In the genomic region with DNA sequence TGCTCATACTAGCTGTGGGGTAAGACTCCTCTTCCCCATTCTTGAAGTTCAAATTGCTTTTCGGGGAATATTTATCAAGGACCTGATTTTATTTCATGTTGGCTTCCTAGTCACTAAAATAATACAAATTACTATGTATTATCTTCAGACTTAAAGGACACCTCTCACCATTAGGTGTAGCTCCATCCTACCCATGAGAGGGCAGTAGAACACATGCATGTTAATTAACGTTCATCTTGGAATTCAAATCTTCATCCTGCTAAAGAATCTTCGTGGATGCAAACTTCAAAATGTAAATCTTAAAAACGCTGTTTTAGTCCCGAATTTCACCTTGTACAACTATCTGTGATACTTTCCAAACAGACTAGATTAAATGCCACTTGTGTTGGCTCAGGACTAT, we compare ENCODE assay signal across 25 mouse cellular contexts. TPM values are rescaled to one million over a fixed set of nuclear protein-coding genes. Genes with fewer than 3 reads are reported as not detected.
DNase-seq lines count a peak whose midpoint lies in the region; ATAC-seq and TF ChIP-seq lines count a peak whose summit lies in the region.
"Had no signal": no experiment of that assay in that cellular context is flagged by ENCODE, and none has a peak within 500 bp of the region (broad histone marks: within the 10 kb centered on the region; RNA-seq: fewer than 3 reads in every experiment).

No protein-coding gene starts in this region.

- no peak for TF ChIP-seq EP300 in stomach, postnatal 0 days (optimal IDR thresholded peaks at IDR 0.05)

- TF ChIP-seq CTCF in hindbrain, postnatal 0 days (IDR thresholded peaks at IDR 0.05; ENCODE audit: low read depth): peak; percentile 44
- peak; percentile 54 for TF ChIP-seq CTCF in midbrain, postnatal 0 days (IDR thresholded peaks at IDR 0.05)
- TF ChIP-seq CTCF in stomach, postnatal 0 days (IDR thresholded peaks at IDR 0.05; ENCODE audit: low read depth): peak; percentile 58

- H3K4me1 ChIP-seq in hindbrain, postnatal 0 days (ENCODE audit: insufficient read depth, low read length): peaks cover 3% of the 10 kb centered on the region; the same call in 1 of the 2 replicates
- peaks cover 14% of the 10 kb centered on the region for H3K4me1 ChIP-seq in hindbrain, embryonic 13.5 days (replicated peaks)
- H3K4me1 ChIP-seq in midbrain, postnatal 0 days (ENCODE audit: insufficient read depth, low read length): no peaks in the 10 kb centered on the region
- H3K4me1 ChIP-seq in midbrain, embryonic 14.5 days (ENCODE audit: control insufficient read depth, insufficient read depth, low read length): peaks cover 4% of the 10 kb centered on the region; the same call in 1 of the 2 replicates
- H3K4me1 ChIP-seq in embryonic facial prominence, embryonic 15.5 days: peaks cover 11% of the 10 kb centered on the region
- H3K4me1 ChIP-seq in stomach, postnatal 0 days (replicated peaks; ENCODE audit: control insufficient read depth, insufficient read depth): no peaks in the 10 kb centered on the region
- H3K4me1 ChIP-seq in neural tube, embryonic 15.5 days: peaks cover 15% of the 10 kb centered on the region
- H3K4me1 ChIP-seq: embryonic facial prominence, embryonic 12.5 days had no signal

- H3K27ac ChIP-seq in hindbrain, postnatal 0 days: no peak overlapping the region
- H3K27ac ChIP-seq in hindbrain, embryonic 13.5 days: no peak overlapping the region
- H3K27ac ChIP-seq in midbrain, postnatal 0 days (ENCODE audit: low read depth, low read length): no peak overlapping the region
- H3K27ac ChIP-seq in midbrain, embryonic 14.5 days (replicated peaks; ENCODE audit: low read depth, low read length): no peak overlapping the region
- peak overlapping the region; percentile 29; the same call in 1 of the 2 replicates for H3K27ac ChIP-seq in embryonic facial prominence, embryonic 15.5 days (replicated peaks)
- no peak overlapping the region for H3K27ac ChIP-seq in stomach, postnatal 0 days (replicated peaks)
- H3K27ac ChIP-seq in neural tube, embryonic 15.5 days (replicated peaks): no peak overlapping the region
- H3K27ac ChIP-seq: embryonic facial prominence, embryonic 12.5 days; heart, adult 2 months; lung, embryonic 15.5 days; macrophage had no signal

- no peak for ATAC-seq in hindbrain, postnatal 0 days
- no peak for ATAC-seq in hindbrain, embryonic 13.5 days (ENCODE audit: low FRiP score)
- no peak for ATAC-seq in midbrain, postnatal 0 days (ENCODE audit: low FRiP score)
- ATAC-seq in midbrain, embryonic 14.5 days (ENCODE audit: low FRiP score, low TSS enrichment): no peak
- ATAC-seq in embryonic facial prominence, embryonic 15.5 days (ENCODE audit: insufficient number of reproducible peaks, low FRiP score, low TSS enrichment, low read depth): no peak
- ATAC-seq in stomach, postnatal 0 days (ENCODE audit: low FRiP score, low TSS enrichment): no peak
- ATAC-seq in neural tube, embryonic 15.5 days (ENCODE audit: low FRiP score): no peak

- WGBS in hindbrain, postnatal 0 days: 66% methylated on average over 5 of the region's 5 CpGs
- WGBS in hindbrain, embryonic 13.5 days: 67% methylated on average over 5 of the region's 5 CpGs
- WGBS in midbrain, postnatal 0 days: 63% methylated on average over 5 of the region's 5 CpGs
- WGBS in midbrain, embryonic 14.5 days: 68% methylated on average over 5 of the region's 5 CpGs
- WGBS in embryonic facial prominence, embryonic 15.5 days: 62% methylated on average over 5 of the region's 5 CpGs
- whole genome bisulfite sequencing in stomach, postnatal 0 days: 48% methylated on average over 5 of the region's 5 CpGs
- 69% methylated on average over 5 of the region's 5 CpGs for WGBS in neural tube, embryonic 15.5 days

- H3K4me2 ChIP-seq in hindbrain, postnatal 0 days (ENCODE audit: low read depth, low read length): no peak overlapping the region
- H3K4me2 ChIP-seq in hindbrain, embryonic 13.5 days: no peak overlapping the region
- no peak overlapping the region for H3K4me2 ChIP-seq in midbrain, postnatal 0 days (ENCODE audit: low read depth, low read length, poor library complexity, severe bottlenecking)
- H3K4me2 ChIP-seq in midbrain, embryonic 14.5 days (ENCODE audit: low read length): no peak overlapping the region
- H3K4me2 ChIP-seq in embryonic facial prominence, embryonic 15.5 days (replicated peaks): no peak overlapping the region
- H3K4me2 ChIP-seq in stomach, postnatal 0 days (replicated peaks; ENCODE audit: low read depth): no peak overlapping the region
- no peak overlapping the region for H3K4me2 ChIP-seq in neural tube, embryonic 15.5 days

- H3K27me3 ChIP-seq in hindbrain, postnatal 0 days (ENCODE audit: insufficient read depth, low read length): no peaks in the 10 kb centered on the region
- H3K27me3 ChIP-seq in hindbrain, embryonic 13.5 days: peaks cover 43% of the 10 kb centered on the region
- H3K27me3 ChIP-seq in midbrain, postnatal 0 days (ENCODE audit: insufficient read depth, low read length): peaks cover 6% of the 10 kb centered on the region; the same call in 1 of the 2 replicates
- peaks cover 17% of the 10 kb centered on the region for H3K27me3 ChIP-seq in midbrain, embryonic 14.5 days (ENCODE audit: control insufficient read depth, insufficient read depth, low read length)
- no peaks in the 10 kb centered on the region for H3K27me3 ChIP-seq in embryonic facial prominence, embryonic 15.5 days
- H3K27me3 ChIP-seq in stomach, postnatal 0 days (ENCODE audit: control insufficient read depth, insufficient read depth, low read length): no peaks in the 10 kb centered on the region
- peaks cover 18% of the 10 kb centered on the region for H3K27me3 ChIP-seq in neural tube, embryonic 15.5 days (replicated peaks)
- H3K27me3 ChIP-seq: embryonic facial prominence, embryonic 12.5 days; limb, embryonic 15.5 days; lung, embryonic 15.5 days had no signal

- H3K4me3 ChIP-seq in hindbrain, postnatal 0 days (ENCODE audit: low read length): no peak overlapping the region
- H3K4me3 ChIP-seq in hindbrain, embryonic 13.5 days: no peak overlapping the region
- no peak overlapping the region for H3K4me3 ChIP-seq in midbrain, postnatal 0 days (ENCODE audit: low read depth, low read length)
- no peak overlapping the region for H3K4me3 ChIP-seq in midbrain, embryonic 14.5 days (replicated peaks; ENCODE audit: low read depth, low read length)
- no peak overlapping the region for H3K4me3 ChIP-seq in embryonic facial prominence, embryonic 15.5 days (replicated peaks)
- H3K4me3 ChIP-seq in stomach, postnatal 0 days (ENCODE audit: low read depth, low read length): no peak overlapping the region
- H3K4me3 ChIP-seq in neural tube, embryonic 15.5 days (replicated peaks): no peak overlapping the region

- no peak overlapping the region for H3K9ac ChIP-seq in hindbrain, postnatal 0 days (replicated peaks; ENCODE audit: low read length)
- H3K9ac ChIP-seq in hindbrain, embryonic 13.5 days: no peak overlapping the region
- H3K9ac ChIP-seq in midbrain, postnatal 0 days (replicated peaks; ENCODE audit: low read length, poor library complexity, severe bottlenecking): no peak overlapping the region
- H3K9ac ChIP-seq in midbrain, embryonic 14.5 days (replicated peaks; ENCODE audit: low read length): no peak overlapping the region
- no peak overlapping the region for H3K9ac ChIP-seq in embryonic facial prominence, embryonic 15.5 days
- no peak overlapping the region for H3K9ac ChIP-seq in stomach, postnatal 0 days (ENCODE audit: low read length)
- no peak overlapping the region for H3K9ac ChIP-seq in neural tube, embryonic 15.5 days (replicated peaks)
- H3K9ac ChIP-seq: limb, embryonic 15.5 days had no signal

- no peaks in the 10 kb centered on the region for H3K36me3 ChIP-seq in hindbrain, postnatal 0 days (ENCODE audit: insufficient read depth, low read length)
- H3K36me3 ChIP-seq in hindbrain, embryonic 13.5 days: no peaks in the 10 kb centered on the region
- no peaks in the 10 kb centered on the region for H3K36me3 ChIP-seq in midbrain, postnatal 0 days (ENCODE audit: insufficient read depth, low read length)
- H3K36me3 ChIP-seq in midbrain, embryonic 14.5 days (ENCODE audit: control insufficient read depth, insufficient read depth, low read length): no peaks in the 10 kb centered on the region
- H3K36me3 ChIP-seq in embryonic facial prominence, embryonic 15.5 days: no peaks in the 10 kb centered on the region
- H3K36me3 ChIP-seq in stomach, postnatal 0 days (ENCODE audit: control insufficient read depth, insufficient read depth, low read length): no peaks in the 10 kb centered on the region
- H3K36me3 ChIP-seq in neural tube, embryonic 15.5 days: no peaks in the 10 kb centered on the region
- H3K36me3 ChIP-seq: embryonic facial prominence, embryonic 12.5 days; limb, embryonic 15.5 days; lung, embryonic 15.5 days had no signal

- no peaks in the 10 kb centered on the region for H3K9me3 ChIP-seq in hindbrain, postnatal 0 days (ENCODE audit: low read length)
- no peaks in the 10 kb centered on the region for H3K9me3 ChIP-seq in hindbrain, embryonic 13.5 days
- H3K9me3 ChIP-seq in midbrain, postnatal 0 days (ENCODE audit: low read length): no peaks in the 10 kb centered on the region
- H3K9me3 ChIP-seq in midbrain, embryonic 14.5 days (ENCODE audit: control insufficient read depth, low read length): no peaks in the 10 kb centered on the region
- H3K9me3 ChIP-seq in embryonic facial prominence, embryonic 15.5 days (replicated peaks): no peaks in the 10 kb centered on the region
- no peaks in the 10 kb centered on the region for H3K9me3 ChIP-seq in stomach, postnatal 0 days (ENCODE audit: control insufficient read depth, low read length)
- no peaks in the 10 kb centered on the region for H3K9me3 ChIP-seq in neural tube, embryonic 15.5 days (replicated peaks)
- H3K9me3 ChIP-seq: embryonic facial prominence, embryonic 12.5 days; limb, embryonic 15.5 days; lung, embryonic 15.5 days had no signal

- no peak for DNase-seq in hindbrain, postnatal 0 days (ENCODE audit: low spot score)
- DNase-seq in midbrain, postnatal 0 days (ENCODE audit: low spot score): no peak
- no peak for DNase-seq in midbrain, embryonic 14.5 days
- no peak for DNase-seq in stomach, postnatal 0 days (ENCODE audit: low spot score)
- no peak for DNase-seq in spleen, postnatal 4 days (ENCODE audit: low spot score in 2 of 2)
- DNase-seq: adrenal gland, adult 2 months; cerebellum, adult 11-12 months; gastrocnemius, postnatal 25 days; heart, adult 2 months; kidney, adult 11 months; layer of hippocampus, adult 9-11 months; left cerebral cortex, postnatal 4 days; right cerebral cortex, postnatal 14 days had no signal

RNA-seq across cellular contexts. Expression of a gene that starts 1.2 kb away (rescaled TPM):
- total RNA-seq in hindbrain, postnatal 0 days (2014; rRNA removed): 0.94 and 1.7 TPM in 2 replicates
- polyA plus RNA-seq in hindbrain, postnatal 0 days (2015; fragmentation: Nextera tagmentation; extraction: Ambion mirVana): 0.73 and 0.79 TPM in 2 replicates
- polyA plus RNA-seq in hindbrain, embryonic 13.5 days (2015; fragmentation: Nextera tagmentation; extraction: Ambion mirVana): 1.3 and 1.5 TPM in 2 replicates
- total RNA-seq in midbrain, postnatal 0 days (2014; rRNA removed): 0.85 and 1.7 TPM in 2 replicates
- 0.63 and 0.88 TPM in 2 replicates for polyA plus RNA-seq in midbrain, postnatal 0 days (2015; fragmentation: Nextera tagmentation; extraction: Ambion mirVana)
- polyA plus RNA-seq in midbrain, embryonic 14.5 days (2014; fragmentation: Nextera tagmentation; extraction: Ambion mirVana): 0.84 and 0.97 TPM in 2 replicates
- polyA plus RNA-seq in embryonic facial prominence, embryonic 15.5 days (2015; fragmentation: Nextera tagmentation; extraction: Ambion mirVana): 13.6 and 15.1 TPM in 2 replicates
- 5.6 and 6.8 TPM in 2 replicates for polyA plus RNA-seq in stomach, postnatal 0 days (2015; fragmentation: Nextera tagmentation; extraction: Ambion mirVana)
- 1.3 and 3.6 TPM in 2 replicates for polyA plus RNA-seq in neural tube, embryonic 15.5 days (2015; fragmentation: Nextera tagmentation; extraction: Ambion mirVana)

RNA-seq across cellular contexts. Expression of a gene that starts 27.4 kb away (rescaled TPM):
- 0.07 and 2.6 TPM in 2 replicates for total RNA-seq in hindbrain, postnatal 0 days (2014; rRNA removed)
- polyA plus RNA-seq in hindbrain, postnatal 0 days (2015; fragmentation: Nextera tagmentation; extraction: Ambion mirVana): not detected in 2 replicates
- polyA plus RNA-seq in hindbrain, embryonic 13.5 days (2015; fragmentation: Nextera tagmentation; extraction: Ambion mirVana): not detected in 2 replicates
- total RNA-seq in midbrain, postnatal 0 days (2014; rRNA removed): not detected in 2 replicates
- polyA plus RNA-seq in midbrain, postnatal 0 days (2015; fragmentation: Nextera tagmentation; extraction: Ambion mirVana): not detected in 2 replicates
- not detected in 2 replicates for polyA plus RNA-seq in midbrain, embryonic 14.5 days (2014; fragmentation: Nextera tagmentation; extraction: Ambion mirVana)
- 4.8 and 5.0 TPM in 2 replicates for polyA plus RNA-seq in embryonic facial prominence, embryonic 15.5 days (2015; fragmentation: Nextera tagmentation; extraction: Ambion mirVana)
- polyA plus RNA-seq in stomach, postnatal 0 days (2015; fragmentation: Nextera tagmentation; extraction: Ambion mirVana): 0.19 and 0.28 TPM in 2 replicates
- 0.86 and 0.88 TPM in 2 replicates for polyA plus RNA-seq in neural tube, embryonic 15.5 days (2015; fragmentation: Nextera tagmentation; extraction: Ambion mirVana)
- total RNA-seq: adrenal gland, adult 2 months; heart, adult 2 months; hematopoietic stem cell, adult 5-6 weeks; left cerebral cortex, postnatal 4 days had no signal
- polyA plus RNA-seq: adrenal gland, adult 2 months; cortical plate, adult 2 months; forebrain, embryonic 14.5 days; hindbrain, embryonic 16.5 days; macrophage; midbrain, embryonic 16.5 days had no signal

RNA-seq across cellular contexts. Expression of a gene that starts 43.1 kb away (rescaled TPM):
- 47.8 and 53.6 TPM in 2 replicates for total RNA-seq in hindbrain, postnatal 0 days (2014; rRNA removed)
- 67.1 and 73.7 TPM in 2 replicates for polyA plus RNA-seq in hindbrain, postnatal 0 days (2015; fragmentation: Nextera tagmentation; extraction: Ambion mirVana)
- 109 and 111 TPM in 2 replicates for polyA plus RNA-seq in hindbrain, embryonic 13.5 days (2015; fragmentation: Nextera tagmentation; extraction: Ambion mirVana)
- 51.3 and 60.3 TPM in 2 replicates for total RNA-seq in midbrain, postnatal 0 days (2014; rRNA removed)
- 60.3 and 67.9 TPM in 2 replicates for polyA plus RNA-seq in midbrain, postnatal 0 days (2015; fragmentation: Nextera tagmentation; extraction: Ambion mirVana)
- 95.7 and 95.8 TPM in 2 replicates for polyA plus RNA-seq in midbrain, embryonic 14.5 days (2014; fragmentation: Nextera tagmentation; extraction: Ambion mirVana)
- 93.6 and 103 TPM in 2 replicates for polyA plus RNA-seq in embryonic facial prominence, embryonic 15.5 days (2015; fragmentation: Nextera tagmentation; extraction: Ambion mirVana)
- 47.6 and 47.9 TPM in 2 replicates for polyA plus RNA-seq in stomach, postnatal 0 days (2015; fragmentation: Nextera tagmentation; extraction: Ambion mirVana)
- polyA plus RNA-seq in neural tube, embryonic 15.5 days (2015; fragmentation: Nextera tagmentation; extraction: Ambion mirVana): 76.8 and 85.3 TPM in 2 replicates
